Mouse (Mus musculus): ENCODE results near the gene Pcbp2.
A peak's percentile ranks its signal among the peaks of the same experiment; 100 is the strongest.

Pcbp2 gene

DNA sequence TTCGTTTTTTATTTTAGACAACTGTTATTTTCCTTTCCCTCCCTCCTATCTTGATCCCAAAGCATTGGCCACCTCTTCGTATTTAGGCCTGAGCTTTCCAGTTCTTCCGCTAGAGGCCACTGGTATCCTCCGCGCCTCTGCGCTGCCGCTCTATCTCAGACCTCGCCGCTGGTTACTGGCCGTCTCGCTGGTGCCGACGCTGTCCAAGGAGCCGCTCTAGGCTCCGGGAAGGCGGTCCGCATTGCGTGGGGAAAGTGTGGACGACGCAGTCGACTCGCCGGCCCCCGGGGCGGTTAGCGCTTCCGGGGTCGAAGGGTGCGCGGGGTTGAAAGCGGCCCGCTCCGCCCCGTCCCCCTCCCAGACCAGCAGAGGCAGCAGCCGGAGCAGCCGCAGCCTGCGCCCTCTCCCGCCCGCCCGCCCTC lies at the start of gene Pcbp2:
TSS of gene Pcbp2 (plus strand) at position 357 of the 422 bp plus-strand sequence.
- peak; percentile 97 for DNase-seq (ENCODE audit: extremely low read depth, low read depth)

DNA sequence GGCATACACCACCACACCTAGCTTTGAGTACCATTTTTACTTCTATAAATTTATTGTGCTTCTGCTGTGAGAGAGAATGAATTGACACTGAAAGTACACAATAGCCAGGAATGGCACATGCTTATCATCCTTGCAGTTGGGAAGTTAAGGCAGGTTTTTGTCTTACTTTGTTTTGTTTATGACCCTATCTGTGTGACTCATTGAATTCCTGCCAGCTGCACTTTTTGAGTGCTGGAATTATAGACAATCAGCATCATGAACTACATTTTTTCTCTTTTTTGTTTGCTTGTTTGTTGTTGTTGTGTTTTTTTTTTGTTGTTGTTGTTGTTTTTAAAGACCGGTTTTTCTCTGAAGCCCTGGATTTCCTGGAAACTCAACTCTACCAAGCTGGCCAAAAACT lies 49.4 kb upstream of the Pcbp2 start:
- DNase-seq (ENCODE audit: extremely low read depth, low read depth): no peak

DNA sequence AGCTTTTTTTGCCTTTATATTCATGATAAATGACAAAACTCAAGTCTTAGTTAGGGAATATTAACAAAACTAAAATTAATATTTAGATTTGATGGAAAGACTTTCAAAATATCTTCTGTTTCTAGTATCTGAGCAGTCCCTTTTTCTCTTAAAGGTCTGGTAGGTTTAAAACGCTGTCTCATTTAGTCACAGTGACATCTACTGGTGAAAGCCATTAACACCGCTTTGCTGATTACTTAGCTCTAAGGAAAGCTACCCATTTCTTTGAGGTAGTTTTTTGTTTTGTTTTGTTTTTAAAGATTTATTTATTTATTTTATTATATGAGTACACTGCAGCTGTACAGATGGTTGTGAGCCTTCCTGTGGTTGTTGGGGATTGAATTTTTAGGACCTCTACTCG lies 48.9 kb upstream of the Pcbp2 start:
- peak; percentile 70 for DNase-seq (ENCODE audit: extremely low read depth, low read depth)

- no peak for DNase-seq (ENCODE audit: extremely low read depth, low read depth)
These were observed 46.6 kb upstream of the Pcbp2 start for GRCm38 (mm10) chr15:102423602-102424240.

DNA sequence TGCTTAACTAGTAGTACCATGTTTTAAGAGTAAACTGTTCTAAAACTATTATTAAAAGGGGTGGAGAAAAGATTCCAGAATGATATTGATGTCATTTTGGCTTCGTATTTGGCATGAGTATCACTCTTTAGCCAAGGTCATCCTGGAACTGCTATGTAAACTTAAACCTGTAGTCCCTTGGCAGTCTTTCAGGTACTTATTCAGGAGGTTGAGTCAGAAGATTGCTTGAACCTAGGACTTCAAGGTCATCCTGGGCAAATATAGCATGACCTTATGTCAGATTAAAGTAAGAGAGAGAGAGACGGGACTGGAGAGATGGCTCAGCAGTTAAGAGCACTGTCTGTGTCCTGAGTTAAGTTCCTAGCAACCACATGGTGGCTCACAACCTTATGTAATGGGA lies 45.7 kb upstream of the Pcbp2 start:
- DNase-seq (ENCODE audit: extremely low read depth, low read depth): no peak

GRCm38 (mm10) chr15:102426963-102427362 lies 43.4 kb upstream of the Pcbp2 start:
- no peak for DNase-seq (ENCODE audit: extremely low read depth, low read depth)

GRCm38 (mm10) chr15:102432046-102432445 lies 38.3 kb upstream of the Pcbp2 start:
- peak; percentile 41 for DNase-seq (ENCODE audit: extremely low read depth, low read depth)

DNA sequence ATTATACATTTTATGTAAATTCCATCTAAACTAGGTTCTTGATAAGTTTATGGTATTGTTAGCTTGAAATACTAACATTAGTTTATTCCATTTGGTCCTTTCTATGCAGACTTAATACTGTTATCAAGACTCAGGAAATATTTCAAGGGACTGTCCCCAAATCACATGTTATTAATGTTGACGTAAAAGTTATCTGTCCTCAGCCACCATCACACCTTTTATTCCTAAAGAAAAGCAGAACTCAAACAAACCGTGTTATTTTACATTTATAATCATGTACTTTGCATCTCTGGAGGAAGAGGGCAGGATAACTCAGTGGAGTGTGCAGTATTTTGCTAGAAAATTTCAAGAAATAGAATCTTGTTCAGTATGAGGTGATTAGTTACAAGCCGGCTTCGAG lies 37.2 kb upstream of the Pcbp2 start:
- no peak for DNase-seq (ENCODE audit: extremely low read depth, low read depth)

GRCm38 (mm10) chr15:102442490-102442889 lies 27.8 kb upstream of the Pcbp2 start:
- DNase-seq (ENCODE audit: extremely low read depth, low read depth): peak; percentile 81

- no peak for DNase-seq (ENCODE audit: extremely low read depth, low read depth)
These were observed 25.2 kb upstream of the Pcbp2 start, which contains the start of gene Amhr2 for GRCm38 (mm10) chr15:102445146-102445545. Gene Amhr2 (plus strand): TSS chr15:102445367.

- DNase-seq (ENCODE audit: extremely low read depth, low read depth): peak; percentile 59
These were observed 23.9 kb upstream of the Pcbp2 start for GRCm38 (mm10) chr15:102446448-102446847.

DNA sequence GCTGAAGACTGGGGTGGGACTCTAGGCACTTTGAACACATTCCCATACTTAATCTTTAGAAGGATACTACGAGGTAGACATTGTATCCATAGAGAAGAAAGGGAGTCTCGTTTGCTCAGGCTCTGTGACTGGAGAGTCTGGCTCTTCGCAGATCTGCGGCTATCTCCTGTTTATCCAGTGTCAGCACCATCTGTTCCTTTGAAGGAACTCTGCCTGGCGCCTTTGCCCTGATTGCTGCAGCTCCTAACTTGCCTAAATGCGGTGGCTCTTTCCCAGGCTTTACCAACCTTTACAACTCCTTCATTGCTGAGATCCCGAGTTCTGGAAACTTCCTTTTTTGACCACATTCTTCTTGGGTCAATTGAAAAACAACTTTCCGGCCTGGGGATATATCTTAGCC lies 21.0 kb upstream of the Pcbp2 start:
- no peak for DNase-seq (ENCODE audit: extremely low read depth, low read depth)

- no peak for DNase-seq (ENCODE audit: extremely low read depth, low read depth)
These were observed 19.4 kb upstream of the Pcbp2 start for GRCm38 (mm10) chr15:102450928-102451327.

DNA sequence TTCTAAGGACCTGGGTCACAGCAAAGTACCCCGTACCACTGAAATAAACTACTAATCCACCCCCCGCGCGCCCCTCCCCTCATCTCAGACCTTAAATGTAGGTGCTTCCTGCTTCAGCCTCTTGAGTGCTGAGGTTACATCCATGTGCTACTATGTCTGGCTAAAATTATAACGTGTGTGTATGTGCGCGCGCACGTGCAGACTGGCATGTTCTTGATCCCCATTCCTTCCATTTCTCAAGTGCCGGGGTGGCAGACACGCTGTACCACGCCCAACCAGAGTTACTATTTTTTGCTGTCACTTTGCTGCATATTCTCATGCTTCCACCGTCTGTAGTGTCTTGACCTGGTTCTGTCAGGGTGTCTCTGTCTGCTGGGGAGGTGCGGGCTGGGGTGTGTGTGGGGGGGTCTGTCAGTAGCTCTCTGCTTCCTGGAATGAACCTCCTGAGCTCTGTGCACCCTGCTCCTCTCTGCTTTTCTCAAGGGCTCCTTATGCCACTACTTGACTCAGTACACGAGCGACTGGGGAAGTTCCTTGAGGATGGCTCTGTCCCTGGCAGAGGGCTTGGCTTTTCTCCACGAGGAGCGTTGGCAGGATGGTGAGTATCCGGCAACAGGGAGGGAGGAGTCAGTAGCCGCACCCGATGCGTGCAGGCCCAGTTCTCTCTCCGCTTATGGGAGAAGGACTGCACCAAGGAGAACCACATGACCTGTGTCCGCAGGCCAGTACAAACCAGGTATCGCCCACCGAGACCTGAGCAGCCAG lies 18.5 kb upstream of the Pcbp2 start:
- no peak for DNase-seq (ENCODE audit: extremely low read depth, low read depth)

DNA sequence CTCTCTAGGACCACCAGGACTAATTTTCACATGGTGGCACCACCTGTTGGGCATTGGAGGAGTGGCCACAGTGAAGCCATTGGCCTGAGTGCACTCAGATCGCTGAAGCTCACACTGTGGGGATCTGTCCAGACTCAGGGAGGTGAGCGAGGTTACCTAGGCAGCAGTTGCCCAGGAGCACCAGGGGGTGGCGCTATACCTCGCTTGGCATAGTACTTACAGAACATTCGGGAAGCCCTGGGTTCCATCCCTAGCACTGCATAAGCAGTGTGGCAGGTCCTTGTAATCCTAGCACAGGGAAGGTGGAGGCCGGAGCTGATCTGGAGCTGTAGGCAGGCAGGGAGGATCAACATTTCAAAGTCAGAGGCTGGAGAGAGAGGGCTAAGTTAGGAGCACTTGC lies 14.3 kb upstream of the Pcbp2 start:
- DNase-seq (ENCODE audit: extremely low read depth, low read depth): no peak

GRCm38 (mm10) chr15:102458050-102458736 lies 12.1 kb upstream of the Pcbp2 start:
- peak; percentile 95 for DNase-seq (ENCODE audit: extremely low read depth, low read depth)

GRCm38 (mm10) chr15:102458904-102459317 lies 11.4 kb upstream of the Pcbp2 start, which contains the start of gene Prr13:
Gene Prr13 (plus strand): TSS chr15:102459028.
- DNase-seq (ENCODE audit: extremely low read depth, low read depth): peak; percentile 99

GRCm38 (mm10) chr15:102459381-102459780 lies 11.0 kb upstream of the Pcbp2 start:
- no peak for DNase-seq (ENCODE audit: extremely low read depth, low read depth)

DNA sequence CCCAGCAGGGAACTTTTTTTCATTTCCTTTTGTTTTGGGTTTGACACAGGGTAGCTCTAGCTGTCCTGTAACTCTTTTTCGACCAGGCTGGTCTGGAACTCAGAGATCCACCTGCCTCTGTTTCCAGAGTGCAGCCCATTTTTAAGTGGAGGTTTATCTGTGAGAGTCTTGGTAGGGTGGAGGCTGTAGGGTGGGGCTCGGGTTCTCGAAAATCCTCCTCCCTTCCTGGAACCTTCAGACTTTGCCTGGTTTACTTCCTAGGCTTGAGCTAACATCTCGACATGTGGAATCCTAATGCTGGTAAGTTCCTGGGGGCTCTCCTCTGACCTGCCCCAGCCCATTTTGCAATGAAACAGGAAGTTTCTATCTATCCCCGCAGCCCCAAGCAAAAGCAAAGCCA lies 10.5 kb upstream of the Pcbp2 start:
- peak; percentile 62 for DNase-seq (ENCODE audit: extremely low read depth, low read depth)

GRCm38 (mm10) chr15:102460409-102460808 lies 9.9 kb upstream of the Pcbp2 start:
- DNase-seq (ENCODE audit: extremely low read depth, low read depth): no peak

DNA sequence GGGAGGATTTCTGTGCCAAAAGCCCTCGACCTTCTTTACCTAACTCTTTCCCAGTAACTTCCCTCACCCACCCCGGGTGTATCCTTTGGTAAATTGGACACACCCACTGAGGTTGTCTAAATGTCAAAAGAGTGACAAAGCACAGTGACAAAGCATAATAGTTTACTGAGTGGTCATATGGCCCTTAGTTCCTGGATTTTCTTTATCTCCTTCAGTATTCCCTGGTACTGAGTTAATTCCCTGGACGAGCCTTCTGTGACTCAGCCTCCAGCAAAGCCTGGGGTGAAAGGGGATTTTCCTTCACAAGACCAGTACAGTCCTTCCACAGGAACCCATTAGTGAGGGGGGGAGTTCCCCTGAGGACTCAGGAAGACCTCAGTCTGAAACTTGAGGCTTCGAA lies 9.4 kb upstream of the Pcbp2 start:
- peak; percentile 51 for DNase-seq (ENCODE audit: extremely low read depth, low read depth)

DNA sequence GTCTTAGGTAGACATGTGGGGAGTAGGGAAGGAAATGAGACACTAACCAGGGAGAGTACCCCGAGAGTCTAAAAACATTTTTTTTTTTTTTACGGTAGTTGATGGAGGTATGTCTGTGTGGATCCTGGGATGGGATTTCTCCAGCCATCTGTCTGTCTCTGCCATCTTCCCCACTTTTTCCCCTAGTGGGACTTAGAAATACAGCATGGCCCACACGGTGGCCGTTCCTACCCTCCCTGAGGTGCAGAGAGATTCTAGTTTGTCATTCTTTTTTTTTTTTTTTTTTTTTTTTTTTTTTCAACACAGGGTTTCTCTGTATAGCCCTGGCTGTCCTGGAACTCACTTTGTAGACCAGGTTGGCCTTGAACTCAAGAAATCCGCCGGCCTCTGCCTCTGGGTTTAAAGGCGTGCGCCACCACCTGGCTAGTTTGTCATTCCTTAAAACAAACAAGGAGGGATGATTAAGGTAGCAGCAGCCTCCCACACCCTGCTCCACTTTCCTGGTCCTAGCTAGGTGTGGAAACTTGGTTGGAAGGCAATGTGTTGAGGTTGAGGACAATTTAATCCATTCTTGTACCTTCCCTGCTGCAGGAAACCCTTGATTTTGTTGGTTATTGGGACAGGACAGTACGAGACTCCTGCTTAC lies 8.8 kb upstream of the Pcbp2 start:
- no peak for DNase-seq (ENCODE audit: extremely low read depth, low read depth)

Data from MEL-GATA-1-ER (cell line).